In the genomic region with DNA sequence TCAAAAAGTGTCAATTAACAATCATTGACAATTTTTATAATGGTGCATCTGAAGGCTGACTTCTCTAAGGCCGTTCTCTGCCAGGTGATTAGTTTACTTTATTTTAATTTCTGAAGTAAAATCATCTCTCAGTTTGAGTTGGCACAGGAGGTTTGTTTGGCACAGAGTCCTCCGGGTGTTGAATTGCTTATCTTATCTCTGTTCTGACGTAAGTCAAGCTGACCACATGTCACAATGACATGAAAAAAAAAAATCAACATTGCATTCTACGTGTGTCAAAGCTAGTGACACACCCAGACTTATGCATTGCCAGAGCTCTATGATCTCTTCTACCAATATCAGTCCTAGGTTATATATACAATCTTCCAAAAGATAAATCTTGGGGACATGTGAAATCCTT, we compare ENCODE assay signal across 24 mouse cellular contexts.
"Had no signal": no experiment of that assay in that cellular context is flagged by ENCODE, and none has a peak within 500 bp of the region (broad histone marks: within the 10 kb centered on the region; RNA-seq: fewer than 3 reads in every experiment).

No protein-coding gene starts in this region.

- H3K9ac ChIP-seq: heart, embryonic 12.5 days; hindbrain, embryonic 13.5 days; hindbrain, embryonic 15.5 days; kidney, embryonic 15.5 days; limb, embryonic 12.5 days; liver, embryonic 13.5 days had no signal

- H3K36me3 ChIP-seq: heart, embryonic 12.5 days; hindbrain, embryonic 13.5 days; hindbrain, embryonic 15.5 days; kidney, embryonic 15.5 days; limb, embryonic 10.5 days; limb, embryonic 12.5 days; liver, embryonic 13.5 days had no signal

- H3K27ac ChIP-seq: gastrocnemius, adult 2 months; heart, adult 2 months; hindbrain, embryonic 13.5 days; hindbrain, embryonic 15.5 days; hindbrain, postnatal 0 days; kidney, embryonic 15.5 days; kidney, postnatal 0 days; layer of hippocampus, adult 2 months; left cerebral cortex, adult 2 months; limb, embryonic 10.5 days; limb, embryonic 12.5 days; liver, embryonic 13.5 days had no signal

- H3K4me1 ChIP-seq: hindbrain, embryonic 13.5 days; hindbrain, embryonic 15.5 days; kidney, embryonic 15.5 days; limb, embryonic 10.5 days; limb, embryonic 12.5 days; liver, embryonic 13.5 days had no signal

- DNase-seq: gastrocnemius, adult 2 months; gastrocnemius, postnatal 10 days; gastrocnemius, postnatal 25 days; heart, adult 11 months; heart, adult 2 months; heart, postnatal 14 days; heart, postnatal 36 days; kidney, adult 11 months; kidney, adult 2 months; kidney, adult 9 months; kidney, postnatal 14 days; kidney, postnatal 36 days; liver, embryonic 13.5 days had no signal

- H3K4me3 ChIP-seq: gastrocnemius, adult 2 months; heart, adult 2 months; heart, embryonic 12.5 days; hindbrain, embryonic 13.5 days; hindbrain, embryonic 15.5 days; kidney, embryonic 15.5 days; layer of hippocampus, adult 2 months; left cerebral cortex, adult 2 months; limb, embryonic 10.5 days; limb, embryonic 12.5 days; liver, embryonic 13.5 days had no signal

- H3K27me3 ChIP-seq: heart, embryonic 12.5 days; hindbrain, embryonic 13.5 days; hindbrain, embryonic 15.5 days; kidney, embryonic 15.5 days; limb, embryonic 12.5 days; liver, embryonic 13.5 days had no signal

- ATAC-seq: hindbrain, postnatal 0 days; intestine, embryonic 16.5 days had no signal
